Mouse (Mus musculus): ENCODE data around the gene Epm2aip1. TPM values are rescaled to one million over a fixed set of nuclear protein-coding genes. Genes with fewer than 3 reads are reported as not detected.

Gene Epm2aip1
- 9.4 and 9.6 TPM in 2 replicates for total RNA-seq (2012; rRNA removed)

GRCm38 (mm10) chr9:111271434-111272160 is at the start of gene Epm2aip1, which contains the start of gene Mlh1:
TSS of gene Epm2aip1 (plus strand) at chr9:111271929.
TSS of gene Mlh1 (minus strand) at chr9:111271791.
- TF ChIP-seq CHD2 (IDR thresholded peaks at IDR 0.05; ENCODE audit: low read depth, low read length) (peak; percentile 64; the same call in 1 of the 2 replicates), MAFK (IDR thresholded peaks at IDR 0.05; ENCODE audit: insufficient read depth, low read depth, low read length) (no peak)
- H3K9ac ChIP-seq (ENCODE audit: insufficient read depth, low read depth, low read length, poor library complexity, severe bottlenecking): peak within 1 kb of the TSS; percentile 98
- H3K27ac ChIP-seq (ENCODE audit: insufficient read depth, low read depth, low read length, poor library complexity, severe bottlenecking): peak within 1 kb of the TSS; percentile 86
- peak; percentile 99 for DNase-seq (ENCODE audit: low read depth, low spot score)
- peak within 1 kb of the TSS; percentile 98 to 99 for H3K4me3 ChIP-seq (ENCODE audit: insufficient read depth in 1 of 2, low read depth in 1 of 2, low read length in 2 of 2, poor library complexity in 1 of 2, severe bottlenecking in 1 of 2)
- peaks cover 4% of the 10 kb centered on the region for H3K36me3 ChIP-seq (ENCODE audit: control insufficient read depth, insufficient read depth, low read length, poor library complexity, severe bottlenecking)
- no peaks in the 10 kb centered on the region for H3K9me3 ChIP-seq (ENCODE audit: control insufficient read depth, insufficient read depth, low read depth, low read length)
- H3K4me1 ChIP-seq (ENCODE audit: control insufficient read depth in 2 of 2, insufficient read depth in 2 of 2, low read length in 2 of 2, poor library complexity in 1 of 2): peaks cover 4 to 6% of the 10 kb centered on the region in 2 experiments; a peak in 3 of 4 replicates
- in situ Hi-C loops (cut with MboI; ENCODE audit: low sequenced_read_pairs in 2 of 2, unreplicated experiment in 2 of 2): no loop called here

GRCm38 (mm10) chr9:111223406-111223805 is 48.3 kb upstream of the Epm2aip1 start:
- DNase-seq (ENCODE audit: low read depth, low spot score): no peak
- no peak overlapping the region for H3K27ac ChIP-seq (ENCODE audit: insufficient read depth, low read depth, low read length, poor library complexity, severe bottlenecking)
- in situ Hi-C loops (cut with MboI; ENCODE audit: low sequenced_read_pairs in 2 of 2, unreplicated experiment in 2 of 2): no loop called here
- no peaks in the 10 kb centered on the region for H3K9me3 ChIP-seq (ENCODE audit: control insufficient read depth, insufficient read depth, low read depth, low read length)
- no peak overlapping the region for H3K9ac ChIP-seq (ENCODE audit: insufficient read depth, low read depth, low read length, poor library complexity, severe bottlenecking)
- peaks cover 0 to 6% of the 10 kb centered on the region in 2 experiments; a peak in 2 of 4 replicates for H3K4me1 ChIP-seq (ENCODE audit: control insufficient read depth in 2 of 2, insufficient read depth in 2 of 2, low read length in 2 of 2, poor library complexity in 1 of 2)
- peaks cover 9% of the 10 kb centered on the region for H3K36me3 ChIP-seq (ENCODE audit: control insufficient read depth, insufficient read depth, low read length, poor library complexity, severe bottlenecking)
- TF ChIP-seq CHD2 (IDR thresholded peaks at IDR 0.05; ENCODE audit: low read depth, low read length): no peak
- no peak for TF ChIP-seq MAFK (IDR thresholded peaks at IDR 0.05; ENCODE audit: insufficient read depth, low read depth, low read length)
- no peak for TF ChIP-seq ZNF384 (IDR thresholded peaks at IDR 0.05; ENCODE audit: low read depth, low read length)
- TF ChIP-seq ZC3H11A (IDR thresholded peaks at IDR 0.05; ENCODE audit: borderline replicate concordance, low read depth, low read length): no peak
- no peak for TF ChIP-seq HCFC1 (IDR thresholded peaks at IDR 0.05; ENCODE audit: borderline replicate concordance, insufficient read depth, low read length)
- no peak overlapping the region for H3K4me3 ChIP-seq (ENCODE audit: insufficient read depth in 1 of 2, low read depth in 1 of 2, low read length in 2 of 2, poor library complexity in 1 of 2, severe bottlenecking in 1 of 2)

DNA sequence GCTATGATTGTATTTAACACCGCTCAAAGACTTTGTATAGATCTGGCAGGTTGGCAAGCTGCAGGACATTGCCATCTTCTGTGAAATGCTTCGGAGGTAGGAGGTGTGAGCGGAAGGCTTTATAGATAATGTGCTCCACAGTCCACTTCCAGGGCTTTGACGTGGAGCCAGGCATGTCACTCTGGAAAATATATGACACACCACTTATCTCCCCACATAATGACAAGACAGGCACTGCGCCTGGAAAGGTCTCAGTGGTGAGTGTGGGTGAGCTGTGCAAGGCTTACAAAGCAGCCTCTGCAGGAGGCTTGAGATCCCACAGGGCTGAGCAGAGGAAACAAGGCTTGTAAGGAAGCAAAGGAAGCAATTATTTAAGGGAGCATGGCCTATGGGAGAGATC is 43.3 kb upstream of the Epm2aip1 start:
- Histone ChIP-seq H3K36me3 (ENCODE audit: control insufficient read depth, insufficient read depth, low read length, poor library complexity, severe bottlenecking) (peaks cover 31% of the 10 kb centered on the region; the same call in 1 of the 2 replicates), H3K9me3 (ENCODE audit: control insufficient read depth, insufficient read depth, low read depth, low read length) (no peaks in the 10 kb centered on the region), H3K27ac (ENCODE audit: insufficient read depth, low read depth, low read length, poor library complexity, severe bottlenecking) (no peak overlapping the region), H3K4me3 (ENCODE audit: insufficient read depth in 1 of 2, low read depth in 1 of 2, low read length in 2 of 2, poor library complexity in 1 of 2, severe bottlenecking in 1 of 2) (no peak overlapping the region), H3K9ac (ENCODE audit: insufficient read depth, low read depth, low read length, poor library complexity, severe bottlenecking) (no peak overlapping the region), H3K4me1 (ENCODE audit: control insufficient read depth in 2 of 2, insufficient read depth in 2 of 2, low read length in 2 of 2, poor library complexity in 1 of 2) (peaks cover 0 to 6% of the 10 kb centered on the region in 2 experiments; a peak in 2 of 4 replicates)
- in situ Hi-C loops (cut with MboI; ENCODE audit: low sequenced_read_pairs in 2 of 2, unreplicated experiment in 2 of 2): no loop called here
- no peak for TF ChIP-seq MAFK (IDR thresholded peaks at IDR 0.05; ENCODE audit: insufficient read depth, low read depth, low read length)
- no peak for DNase-seq (ENCODE audit: low read depth, low spot score)

- no peak overlapping the region for H3K27ac ChIP-seq (ENCODE audit: insufficient read depth, low read depth, low read length, poor library complexity, severe bottlenecking)
- H3K4me3 ChIP-seq (ENCODE audit: insufficient read depth in 1 of 2, low read depth in 1 of 2, low read length in 2 of 2, poor library complexity in 1 of 2, severe bottlenecking in 1 of 2): no peak overlapping the region
- H3K36me3 ChIP-seq (ENCODE audit: control insufficient read depth, insufficient read depth, low read length, poor library complexity, severe bottlenecking): peaks cover 41% of the 10 kb centered on the region
- DNase-seq (ENCODE audit: low read depth, low spot score): peak; percentile 21
- in situ Hi-C loops (cut with MboI; ENCODE audit: low sequenced_read_pairs in 2 of 2, unreplicated experiment in 2 of 2): no loop called here
- H3K9ac ChIP-seq (ENCODE audit: insufficient read depth, low read depth, low read length, poor library complexity, severe bottlenecking): no peak overlapping the region
- no peak for TF ChIP-seq HCFC1 (IDR thresholded peaks at IDR 0.05; ENCODE audit: borderline replicate concordance, insufficient read depth, low read length)
- TF ChIP-seq CHD2 (IDR thresholded peaks at IDR 0.05; ENCODE audit: low read depth, low read length): no peak
- TF ChIP-seq MAFK (IDR thresholded peaks at IDR 0.05; ENCODE audit: insufficient read depth, low read depth, low read length): peak; percentile 84; the same call in 1 of the 2 replicates
- H3K9me3 ChIP-seq (ENCODE audit: control insufficient read depth, insufficient read depth, low read depth, low read length): no peaks in the 10 kb centered on the region
- no peaks in the 10 kb centered on the region for H3K4me1 ChIP-seq (ENCODE audit: control insufficient read depth in 2 of 2, insufficient read depth in 2 of 2, low read length in 2 of 2, poor library complexity in 1 of 2)
Measured at GRCm38 (mm10) chr9:111234701-111235100, 37.0 kb upstream of the Epm2aip1 start.

DNA sequence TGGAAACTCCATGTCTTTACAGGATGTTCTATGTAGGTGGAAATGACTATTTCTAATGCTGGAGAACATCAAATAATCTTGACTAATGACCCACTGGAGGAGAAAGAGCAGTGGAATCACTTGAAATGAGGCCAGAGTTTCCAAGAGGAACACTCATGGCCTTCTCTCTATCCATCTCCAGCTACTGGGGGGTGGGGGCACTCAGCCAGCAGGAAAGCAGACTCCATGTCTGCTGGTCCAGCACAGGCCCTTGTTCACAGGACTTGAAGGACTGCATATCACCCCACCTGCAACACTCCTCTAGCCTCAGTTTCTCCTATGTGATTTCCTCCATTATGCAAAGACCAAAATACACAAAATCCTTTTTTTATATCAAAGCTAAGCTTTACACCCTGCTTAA is 34.0 kb upstream of the Epm2aip1 start:
- Histone ChIP-seq H3K4me1 (ENCODE audit: control insufficient read depth in 2 of 2, insufficient read depth in 2 of 2, low read length in 2 of 2, poor library complexity in 1 of 2) (no peaks in the 10 kb centered on the region), H3K4me3 (ENCODE audit: insufficient read depth in 1 of 2, low read depth in 1 of 2, low read length in 2 of 2, poor library complexity in 1 of 2, severe bottlenecking in 1 of 2) (no peak overlapping the region), H3K9me3 (ENCODE audit: control insufficient read depth, insufficient read depth, low read depth, low read length) (no peaks in the 10 kb centered on the region), H3K36me3 (ENCODE audit: control insufficient read depth, insufficient read depth, low read length, poor library complexity, severe bottlenecking) (peaks cover 37% of the 10 kb centered on the region), H3K9ac (ENCODE audit: insufficient read depth, low read depth, low read length, poor library complexity, severe bottlenecking) (no peak overlapping the region), H3K27ac (ENCODE audit: insufficient read depth, low read depth, low read length, poor library complexity, severe bottlenecking) (no peak overlapping the region)
- in situ Hi-C loops (cut with MboI; ENCODE audit: low sequenced_read_pairs in 2 of 2, unreplicated experiment in 2 of 2): no loop called here
- DNase-seq (ENCODE audit: low read depth, low spot score): no peak
- TF ChIP-seq ZNF384 (IDR thresholded peaks at IDR 0.05; ENCODE audit: low read depth, low read length): no peak
- no peak for TF ChIP-seq HCFC1 (IDR thresholded peaks at IDR 0.05; ENCODE audit: borderline replicate concordance, insufficient read depth, low read length)
- no peak for TF ChIP-seq MAFK (IDR thresholded peaks at IDR 0.05; ENCODE audit: insufficient read depth, low read depth, low read length)
- TF ChIP-seq CHD2 (IDR thresholded peaks at IDR 0.05; ENCODE audit: low read depth, low read length): no peak
- no peak for TF ChIP-seq ZC3H11A (IDR thresholded peaks at IDR 0.05; ENCODE audit: borderline replicate concordance, low read depth, low read length)

Measured in ES-E14 (cell line).